Mouse (Mus musculus): ENCODE measurements around the gene Cep95. TPM values are rescaled to one million over a fixed set of nuclear protein-coding genes. Genes with fewer than 3 reads are reported as not detected.

Cep95 gene
- total and polyA plus RNA-seq, 3 experiments, result 17.5 to 21.7 (median 19.3) TPM

GRCm38 (mm10) chr11:106820972-106821371, 31.9 kb downstream of the Cep95 start:
- Histone ChIP-seq H3K4me2 (ENCODE audit: insufficient read depth, low read depth, poor library complexity, severe bottlenecking) (no peak overlapping the region), H3K27ac (ENCODE audit: insufficient read depth, low read depth) (no peak overlapping the region), H3K9ac (ENCODE audit: insufficient read depth, low read depth) (no peak overlapping the region), H3K9me3 (replicated peaks; ENCODE audit: low read length) (no peaks in the 10 kb centered on the region), H3K27me3 (replicated peaks) (no peaks in the 10 kb centered on the region), H3K4me1 (ENCODE audit: control insufficient read depth in 1 of 2, insufficient read depth in 2 of 2) (no peaks in the 10 kb centered on the region), H3K79me2 (replicated peaks; ENCODE audit: control insufficient read depth, extremely low read depth, insufficient read depth, poor library complexity, severe bottlenecking) (no peaks in the 10 kb centered on the region), H3K4me3 (replicated peaks in 1 of 3; ENCODE audit: low read depth in 2 of 3, low read length in 2 of 3, poor library complexity in 1 of 3) (no peak overlapping the region), H3K36me3 (replicated peaks in 1 of 2; ENCODE audit: control insufficient read depth in 1 of 2, insufficient read depth in 1 of 2, low read length in 1 of 2) (peaks cover 59 to 86% of the 10 kb centered on the region in 2 experiments)
- in situ Hi-C loops (cut with MboI; ENCODE audit: low pct_ligation_motif_present, low pct_unique_long_range_greater_than_20kb, low sequenced_read_pairs), result no loop called here
- TF ChIP-seq USF2 (conservative IDR thresholded peaks at IDR 0.05; ENCODE audit: low read depth, low read length), result no peak
- no peak for TF ChIP-seq MAFK (IDR thresholded peaks at IDR 0.05; ENCODE audit: insufficient replicate concordance, low read length)
- TF ChIP-seq RAD21 (IDR thresholded peaks at IDR 0.05; ENCODE audit: low read depth, low read length), result no peak
- no peak for TF ChIP-seq ZC3H11A (IDR thresholded peaks at IDR 0.05; ENCODE audit: low read depth, low read length)
- TF ChIP-seq ELF1 (IDR thresholded peaks at IDR 0.05; ENCODE audit: low read depth, low read length), result no peak
- TF ChIP-seq GABPA (IDR thresholded peaks at IDR 0.05; ENCODE audit: insufficient replicate concordance, low read depth, low read length), result no peak
- TF ChIP-seq PAX5 (IDR thresholded peaks at IDR 0.05; ENCODE audit: low read length), result no peak
- TF ChIP-seq EP300 (IDR thresholded peaks at IDR 0.05; ENCODE audit: low read length), result no peak
- no peak for TF ChIP-seq CTCF (conservative IDR thresholded peaks at IDR 0.05 in 1 of 2, IDR thresholded peaks at IDR 0.05 in 1 of 2; ENCODE audit: low read depth in 2 of 2, low read length in 2 of 2)
- TF ChIP-seq NRF1 (IDR thresholded peaks at IDR 0.05; ENCODE audit: low read depth, low read length), result no peak
- no peak for TF ChIP-seq MYC (IDR thresholded peaks at IDR 0.05; ENCODE audit: low read depth, low read length)
- TF ChIP-seq CHD2 (IDR thresholded peaks at IDR 0.05; ENCODE audit: low read length), result no peak
- no peak for TF ChIP-seq NELFE (IDR thresholded peaks at IDR 0.05; ENCODE audit: low read depth, low read length)
- no peak for TF ChIP-seq MAZ (IDR thresholded peaks at IDR 0.05; ENCODE audit: low read depth, low read length)
- no peak for TF ChIP-seq E2F4 (IDR thresholded peaks at IDR 0.05; ENCODE audit: insufficient replicate concordance, low read depth, low read length)
- TF ChIP-seq TBP (conservative IDR thresholded peaks at IDR 0.05; ENCODE audit: low read depth, low read length), result no peak
- no peak for TF ChIP-seq ETS1 (conservative IDR thresholded peaks at IDR 0.05; ENCODE audit: low read depth, low read length)
- TF ChIP-seq SIN3A (IDR thresholded peaks at IDR 0.05; ENCODE audit: low read length), result no peak
- DNase-seq (ENCODE audit: extremely low read depth), result no peak
- dilution Hi-C loops (cut with MboI; ENCODE audit: extremely low pct_ligation_motif_present, extremely low pct_unique_long_range_greater_than_20kb, low sequenced_read_pairs), result no loop called here

GRCm38 (mm10) chr11:106821397-106821796, 32.3 kb downstream of the Cep95 start:
- H3K36me3 ChIP-seq (replicated peaks in 1 of 2; ENCODE audit: control insufficient read depth in 1 of 2, insufficient read depth in 1 of 2, low read length in 1 of 2), result peaks cover 55 to 86% of the 10 kb centered on the region in 2 experiments
- no peaks in the 10 kb centered on the region for H3K27me3 ChIP-seq (replicated peaks)
- no peaks in the 10 kb centered on the region for H3K79me2 ChIP-seq (replicated peaks; ENCODE audit: control insufficient read depth, extremely low read depth, insufficient read depth, poor library complexity, severe bottlenecking)
- H3K4me3 ChIP-seq (replicated peaks in 1 of 3; ENCODE audit: low read depth in 2 of 3, low read length in 2 of 3, poor library complexity in 1 of 3), result no peak overlapping the region
- H3K27ac ChIP-seq (ENCODE audit: insufficient read depth, low read depth), result no peak overlapping the region
- dilution Hi-C loops (cut with MboI; ENCODE audit: extremely low pct_ligation_motif_present, extremely low pct_unique_long_range_greater_than_20kb, low sequenced_read_pairs) (no loop called here), in situ Hi-C loops (cut with MboI; ENCODE audit: low pct_ligation_motif_present, low pct_unique_long_range_greater_than_20kb, low sequenced_read_pairs) (no loop called here)
- no peak overlapping the region for H3K4me2 ChIP-seq (ENCODE audit: insufficient read depth, low read depth, poor library complexity, severe bottlenecking)
- H3K9me3 ChIP-seq (replicated peaks; ENCODE audit: low read length), result no peaks in the 10 kb centered on the region
- DNase-seq (ENCODE audit: extremely low read depth), result no peak
- no peaks in the 10 kb centered on the region for H3K4me1 ChIP-seq (ENCODE audit: control insufficient read depth in 1 of 2, insufficient read depth in 2 of 2)
- TF ChIP-seq E2F4 (IDR thresholded peaks at IDR 0.05; ENCODE audit: insufficient replicate concordance, low read depth, low read length), result no peak
- TF ChIP-seq ELF1 (IDR thresholded peaks at IDR 0.05; ENCODE audit: low read depth, low read length), result no peak
- TF ChIP-seq POLR2AphosphoS2 (IDR thresholded peaks at IDR 0.05; ENCODE audit: low read depth, low read length), result no peak
- no peak overlapping the region for H3K9ac ChIP-seq (ENCODE audit: insufficient read depth, low read depth)
